Comparison of ENCODE assay signal across 9 mouse cellular contexts in the genomic region with DNA sequence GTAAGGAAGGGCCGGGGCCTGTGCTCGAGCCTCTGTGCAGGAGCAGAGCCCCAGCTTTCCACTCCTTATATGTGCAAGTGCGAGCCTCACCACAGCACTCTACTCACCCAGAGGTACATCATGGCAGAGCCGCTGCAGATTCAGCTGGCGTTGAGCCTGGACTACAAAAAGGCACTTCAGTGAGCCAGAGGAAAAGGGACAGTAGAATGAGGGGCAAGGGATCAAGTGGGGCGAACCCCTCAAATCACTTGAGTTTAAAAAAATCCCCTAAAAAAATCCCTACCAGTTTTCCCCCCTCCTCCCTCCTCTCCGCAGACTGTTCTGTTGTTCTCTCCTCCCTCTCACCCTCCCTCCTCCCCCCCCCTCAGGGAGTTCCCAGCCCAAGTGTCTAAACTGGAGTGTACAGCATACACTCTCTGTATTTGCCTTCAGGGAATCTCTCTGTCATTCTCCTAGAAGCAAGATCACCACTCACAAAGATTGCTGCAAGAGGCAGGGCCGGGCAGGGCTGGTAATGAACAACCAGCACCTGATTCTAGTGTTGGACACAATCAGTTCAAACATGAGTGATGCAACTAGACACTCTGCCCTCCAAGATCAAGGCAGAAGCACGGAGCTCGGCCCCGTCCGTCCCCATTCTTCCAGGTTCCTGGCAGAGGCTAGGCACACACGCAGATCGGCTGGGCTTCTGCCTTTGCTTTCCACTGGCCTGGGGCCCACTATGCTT.
DNase-seq lines count a peak whose midpoint lies in the region; ATAC-seq lines count a peak whose summit lies in the region.
"Had no signal": no experiment of that assay in that cellular context is flagged by ENCODE, and none has a peak within 500 bp of the region (broad histone marks: within the 10 kb centered on the region; RNA-seq: fewer than 3 reads in every experiment).

No protein-coding gene starts in this region.

- peak overlapping the region; percentile 72 for H3K9ac ChIP-seq in heart, embryonic 14.5 days (ENCODE audit: low read length)

- DNase-seq in brain, adult 2 months (ENCODE audit: low read depth, low spot score): peak; percentile 69
- DNase-seq in cerebellum, postnatal 36 days: peak; percentile 39 to 43
- DNase-seq in kidney, postnatal 25 days: peak; percentile 62 to 85
- DNase-seq in lung, postnatal 4 days: peak; percentile 30 to 62
- DNase-seq in thymus, adult 18-20 months: no peak
- DNase-seq in thymus, postnatal 25 days: no peak
- no peak for DNase-seq in frontal cortex, postnatal 14 days (ENCODE audit: low spot score in 2 of 2)

- 25% methylated on average over 14 of the region's 14 CpGs for WGBS in heart, embryonic 14.5 days

- peak; percentile 81; the same call in 1 of the 2 replicates for ATAC-seq in heart, embryonic 14.5 days (ENCODE audit: insufficient number of reproducible peaks, insufficient read depth, low FRiP score, low read depth)

- H3K4me1 ChIP-seq in heart, embryonic 14.5 days (ENCODE audit: control insufficient read depth in 2 of 2, insufficient read depth in 2 of 2, low read length in 2 of 2): peaks cover 25 to 62% of the 10 kb centered on the region in 2 experiments

- H3K9me3 ChIP-seq in heart, embryonic 14.5 days (ENCODE audit: control insufficient read depth, low read length): no peaks in the 10 kb centered on the region

- peak overlapping the region; percentile 31 to 36 for H3K4me3 ChIP-seq in heart, embryonic 14.5 days (ENCODE audit: control insufficient read depth in 1 of 2, insufficient read depth in 1 of 2, low read depth in 1 of 2, low read length in 2 of 2)
- H3K4me3 ChIP-seq: myocyte had no signal

- H3K27ac ChIP-seq in heart, embryonic 14.5 days (replicated peaks in 1 of 2; ENCODE audit: control insufficient read depth in 1 of 2, insufficient read depth in 1 of 2, low read depth in 2 of 2, low read length in 2 of 2): peak overlapping the region; percentile 93 to 98

- peak overlapping the region; percentile 61 for H3K4me2 ChIP-seq in heart, embryonic 14.5 days (ENCODE audit: low read length)

- H3K27me3 ChIP-seq in heart, embryonic 14.5 days (ENCODE audit: control insufficient read depth, insufficient read depth, low read length): no peaks in the 10 kb centered on the region

- peaks cover 3% of the 10 kb centered on the region; the same call in 1 of the 2 replicates for H3K36me3 ChIP-seq in heart, embryonic 14.5 days (ENCODE audit: control insufficient read depth, insufficient read depth, low read length)

Comparison
In these comparisons a context has a peak if more than half of its experiments do, and no peak if none do; other contexts are left out.
1. DNase-seq: peak in brain, adult 2 months (single experiment), cerebellum, postnatal 36 days (2 of 2), kidney, postnatal 25 days (2 of 2) and lung, postnatal 4 days (2 of 2); none in thymus, adult 18-20 months (0 of 2), thymus, postnatal 25 days (single experiment) and frontal cortex, postnatal 14 days (0 of 2).